Comparison of ENCODE assay signal across 22 mouse cellular contexts in genomic region chr14:77255201-77255600, GRCm38 (mm10).
"Had no signal": no experiment of that assay in that cellular context is flagged by ENCODE, and none has a peak within 500 bp of the region (broad histone marks: within the 10 kb centered on the region; RNA-seq: fewer than 3 reads in every experiment).

No protein-coding gene starts in this region.

- H3K27ac ChIP-seq: limb, embryonic 10.5 days; limb, embryonic 13.5 days; liver, embryonic 12.5 days; liver, embryonic 15.5 days; lung, embryonic 15.5 days; midbrain, embryonic 10.5 days; midbrain, embryonic 13.5 days; neural tube, embryonic 12.5 days; neural tube, embryonic 15.5 days; stomach, embryonic 15.5 days had no signal

- H3K4me3 ChIP-seq: limb, embryonic 10.5 days; limb, embryonic 13.5 days; liver, embryonic 12.5 days; liver, embryonic 15.5 days; lung, embryonic 15.5 days; megakaryocyte, embryonic 14.5 days; midbrain, embryonic 10.5 days; midbrain, embryonic 13.5 days; neural tube, embryonic 12.5 days; neural tube, embryonic 15.5 days; stomach, embryonic 15.5 days had no signal

- DNase-seq: kidney, adult 18-20 months; kidney, adult 9 months; layer of hippocampus, postnatal 36 days; liver; lung, adult 18-20 months; lung, postnatal 10 days; lung, postnatal 36 days; right cerebral cortex, adult 18-20 months; right cerebral cortex, postnatal 14 days; right cerebral cortex, postnatal 4 days; thymus, postnatal 25 days had no signal
